Mouse (Mus musculus): ENCODE results near the gene Sec16a. TPM values are rescaled to one million over a fixed set of nuclear protein-coding genes. Genes with fewer than 3 reads are reported as not detected.

The Sec16a gene
- polyA plus RNA-seq, 2 experiments = 47.1 to 62.5 TPM

- DNase-seq (ENCODE audit: low spot score) = no peak
- no peaks in the 10 kb centered on the region for H3K9me3 ChIP-seq (ENCODE audit: control insufficient read depth, low read length)
- H3K36me3 ChIP-seq (ENCODE audit: control insufficient read depth, insufficient read depth, low read length) = peaks cover 49% of the 10 kb centered on the region
- no peak overlapping the region for H3K4me2 ChIP-seq (replicated peaks; ENCODE audit: low read depth, low read length, severe bottlenecking)
- no peak overlapping the region for H3K9ac ChIP-seq (ENCODE audit: low read depth, low read length, severe bottlenecking)
- H3K4me3 ChIP-seq (replicated peaks; ENCODE audit: low read length) = no peak overlapping the region
- no peak for TF ChIP-seq POLR2A (IDR thresholded peaks at IDR 0.05; ENCODE audit: borderline replicate concordance, extremely low read depth, insufficient read depth, insufficient read length)
- peaks cover 11% of the 10 kb centered on the region for H3K4me1 ChIP-seq (ENCODE audit: control insufficient read depth, insufficient read depth, low read length)
- ATAC-seq (ENCODE audit: low FRiP score, low read depth) = peak; percentile 62
- peak overlapping the region; percentile 38; the same call in 1 of the 2 replicates for H3K27ac ChIP-seq (replicated peaks; ENCODE audit: low read depth, low read length)
- no peaks in the 10 kb centered on the region for H3K27me3 ChIP-seq (ENCODE audit: control insufficient read depth, insufficient read depth, low read length)
- WGBS = 31% methylated on average over 7 of the region's 7 CpGs
Observed at GRCm38 (mm10) chr2:26458402-26459124, 13.5 kb upstream of the Sec16a start.

- DNase-seq (ENCODE audit: low spot score) = peak; percentile 67
- TF ChIP-seq POLR2A (IDR thresholded peaks at IDR 0.05; ENCODE audit: borderline replicate concordance, extremely low read depth, insufficient read depth, insufficient read length) = no peak
- H3K9ac ChIP-seq (ENCODE audit: low read depth, low read length, severe bottlenecking) = no peak overlapping the region
- peaks cover 8% of the 10 kb centered on the region for H3K4me1 ChIP-seq (ENCODE audit: control insufficient read depth, insufficient read depth, low read length)
- H3K27ac ChIP-seq (replicated peaks; ENCODE audit: low read depth, low read length) = no peak overlapping the region
- ATAC-seq (ENCODE audit: low FRiP score, low read depth) = no peak
- no peak overlapping the region for H3K4me3 ChIP-seq (replicated peaks; ENCODE audit: low read length)
- no peaks in the 10 kb centered on the region for H3K36me3 ChIP-seq (ENCODE audit: control insufficient read depth, insufficient read depth, low read length)
- 22% methylated on average over 5 of the region's 5 CpGs for WGBS
- no peaks in the 10 kb centered on the region for H3K27me3 ChIP-seq (ENCODE audit: control insufficient read depth, insufficient read depth, low read length)
- H3K9me3 ChIP-seq (ENCODE audit: control insufficient read depth, low read length) = no peaks in the 10 kb centered on the region
- H3K4me2 ChIP-seq (replicated peaks; ENCODE audit: low read depth, low read length, severe bottlenecking) = no peak overlapping the region
Observed at GRCm38 (mm10) chr2:26449121-26450060, 4.4 kb upstream of the Sec16a start.

- H3K4me1 ChIP-seq (ENCODE audit: control insufficient read depth, insufficient read depth, low read length) = peaks cover 21% of the 10 kb centered on the region
- 0 out of 2 replicates have a peak overlapping the region, but pooled peaks have one; percentile 28 for H3K9ac ChIP-seq (ENCODE audit: low read depth, low read length, severe bottlenecking)
- ATAC-seq (ENCODE audit: low FRiP score, low read depth) (no peak), DNase-seq (ENCODE audit: low spot score) (no peak)
- no peaks in the 10 kb centered on the region for H3K36me3 ChIP-seq (ENCODE audit: control insufficient read depth, insufficient read depth, low read length)
- no peak overlapping the region for H3K27ac ChIP-seq (replicated peaks; ENCODE audit: low read depth, low read length)
- no peaks in the 10 kb centered on the region for H3K9me3 ChIP-seq (ENCODE audit: control insufficient read depth, low read length)
- 65% methylated on average over 1 of the region's 1 CpGs for WGBS
- no peak for TF ChIP-seq POLR2A (IDR thresholded peaks at IDR 0.05; ENCODE audit: borderline replicate concordance, extremely low read depth, insufficient read depth, insufficient read length)
- H3K27me3 ChIP-seq (ENCODE audit: control insufficient read depth, insufficient read depth, low read length) = no peaks in the 10 kb centered on the region
- no peak overlapping the region for H3K4me2 ChIP-seq (replicated peaks; ENCODE audit: low read depth, low read length, severe bottlenecking)
- no peak overlapping the region for H3K4me3 ChIP-seq (replicated peaks; ENCODE audit: low read length)
Observed at GRCm38 (mm10) chr2:26447451-26447850, 2.4 kb upstream of the Sec16a start.

GRCm38 (mm10) chr2:26446671-26447070 lies 1.7 kb upstream of the Sec16a start:
- no peak for TF ChIP-seq POLR2A (IDR thresholded peaks at IDR 0.05; ENCODE audit: borderline replicate concordance, extremely low read depth, insufficient read depth, insufficient read length)
- Histone ChIP-seq H3K4me2 (replicated peaks; ENCODE audit: low read depth, low read length, severe bottlenecking) (peak overlapping the region; percentile 74), H3K4me3 (replicated peaks; ENCODE audit: low read length) (peak overlapping the region; percentile 91), H3K9ac (ENCODE audit: low read depth, low read length, severe bottlenecking) (peak overlapping the region; percentile 66), H3K9me3 (ENCODE audit: control insufficient read depth, low read length) (no peaks in the 10 kb centered on the region), H3K36me3 (ENCODE audit: control insufficient read depth, insufficient read depth, low read length) (peaks cover 2% of the 10 kb centered on the region), H3K27me3 (ENCODE audit: control insufficient read depth, insufficient read depth, low read length) (no peaks in the 10 kb centered on the region), H3K4me1 (ENCODE audit: control insufficient read depth, insufficient read depth, low read length) (peaks cover 21% of the 10 kb centered on the region), H3K27ac (replicated peaks; ENCODE audit: low read depth, low read length) (no peak overlapping the region)
- DNase-seq (ENCODE audit: low spot score) = no peak
- ATAC-seq (ENCODE audit: low FRiP score, low read depth) = no peak
- 68% methylated on average over 4 of the region's 4 CpGs for WGBS

Data from limb, embryonic 14.5 days (tissue).